Comparison of ENCODE assay signal across 16 mouse cellular contexts in genomic region chr16:49321951-49322350, GRCm38 (mm10).
DNase-seq lines count a peak whose midpoint lies in the region; ATAC-seq and TF ChIP-seq lines count a peak whose summit lies in the region.
"Had no signal": no experiment of that assay in that cellular context is flagged by ENCODE, and none has a peak within 500 bp of the region (broad histone marks: within the 10 kb centered on the region; RNA-seq: fewer than 3 reads in every experiment).

No protein-coding gene starts in this region.

- no peak overlapping the region for H3K4me2 ChIP-seq in forebrain, embryonic 15.5 days (replicated peaks)
- no peak overlapping the region for H3K4me2 ChIP-seq in kidney, embryonic 16.5 days (replicated peaks; ENCODE audit: low read depth, low read length)
- H3K4me2 ChIP-seq: heart, embryonic 12.5 days; limb, embryonic 13.5 days had no signal

- no peak overlapping the region for H3K27ac ChIP-seq in forebrain, embryonic 15.5 days (replicated peaks)
- H3K27ac ChIP-seq in forebrain, embryonic 10.5 days: no peak overlapping the region
- H3K27ac ChIP-seq in layer of hippocampus, adult 2 months: no peak overlapping the region
- no peak overlapping the region for H3K27ac ChIP-seq in kidney, embryonic 16.5 days (ENCODE audit: low read length)
- H3K27ac ChIP-seq: limb, embryonic 13.5 days; macrophage had no signal

- ATAC-seq in forebrain, embryonic 15.5 days (replicated peaks): peak; percentile 44; the same call in 1 of the 2 replicates
- no peak for ATAC-seq in erythroblast, adult 5-6 weeks (replicated peaks; ENCODE audit: low FRiP score, poor library complexity, severe bottlenecking)
- ATAC-seq in kidney, embryonic 16.5 days (ENCODE audit: low FRiP score, low TSS enrichment): no peak

- no peak for TF ChIP-seq POLR2A in brain, embryonic 14.5 days (IDR thresholded peaks at IDR 0.05; ENCODE audit: borderline replicate concordance, extremely low read depth, insufficient read depth, insufficient read length, poor library complexity, severe bottlenecking)

- no peaks in the 10 kb centered on the region for H3K36me3 ChIP-seq in forebrain, embryonic 15.5 days
- H3K36me3 ChIP-seq in forebrain, embryonic 10.5 days (replicated peaks): no peaks in the 10 kb centered on the region
- no peaks in the 10 kb centered on the region for H3K36me3 ChIP-seq in kidney, embryonic 16.5 days (ENCODE audit: insufficient read depth, low read length)
- H3K36me3 ChIP-seq: heart, embryonic 12.5 days; limb, embryonic 13.5 days had no signal

- no peak for DNase-seq in forebrain, embryonic 10.5 days (ENCODE audit: extremely low spot score, low spot score)
- DNase-seq in layer of hippocampus, adult 2 months (ENCODE audit: low spot score in 2 of 2): peak in 1 of 2 experiments; percentile 12
- no peak for DNase-seq in layer of hippocampus, postnatal 36 days
- DNase-seq in 416B (ENCODE audit: low read depth): peak; percentile 23
- DNase-seq in brain, embryonic 14.5 days (ENCODE audit: low read depth): peak; percentile 55
- DNase-seq: adrenal gland, postnatal 25 days; gastrocnemius, postnatal 25 days; kidney, adult 2 months; retina, postnatal 1 day; thymus, adult 2 months had no signal

- no peak overlapping the region for H3K4me3 ChIP-seq in forebrain, embryonic 15.5 days
- H3K4me3 ChIP-seq in forebrain, embryonic 10.5 days: no peak overlapping the region
- no peak overlapping the region for H3K4me3 ChIP-seq in layer of hippocampus, adult 2 months
- no peak overlapping the region for H3K4me3 ChIP-seq in kidney, embryonic 16.5 days (ENCODE audit: low read length)
- H3K4me3 ChIP-seq: heart, embryonic 12.5 days; limb, embryonic 13.5 days had no signal

- peak; percentile 80 for TF ChIP-seq CTCF in layer of hippocampus, adult 2 months (conservative IDR thresholded peaks at IDR 0.05)
- no peak for TF ChIP-seq CTCF in brain, embryonic 14.5 days (IDR thresholded peaks at IDR 0.05; ENCODE audit: borderline replicate concordance, extremely low read depth, insufficient read depth, insufficient read length)

- WGBS in forebrain, embryonic 15.5 days: 97% methylated on average over 1 of the region's 1 CpGs
- 80% methylated on average over 1 of the region's 1 CpGs for WGBS in forebrain, embryonic 10.5 days
- WGBS in kidney, embryonic 16.5 days: 94% methylated on average over 1 of the region's 1 CpGs

- no peaks in the 10 kb centered on the region for H3K4me1 ChIP-seq in forebrain, embryonic 15.5 days
- H3K4me1 ChIP-seq in forebrain, embryonic 10.5 days: no peaks in the 10 kb centered on the region
- no peaks in the 10 kb centered on the region for H3K4me1 ChIP-seq in kidney, embryonic 16.5 days (ENCODE audit: insufficient read depth, low read length)
- H3K4me1 ChIP-seq: heart, embryonic 12.5 days; limb, embryonic 13.5 days had no signal

- no peaks in the 10 kb centered on the region for H3K9me3 ChIP-seq in forebrain, embryonic 15.5 days
- H3K9me3 ChIP-seq in forebrain, embryonic 10.5 days: no peaks in the 10 kb centered on the region
- H3K9me3 ChIP-seq in kidney, embryonic 16.5 days (ENCODE audit: low read length): no peaks in the 10 kb centered on the region; the same call in 1 of the 2 replicates
- H3K9me3 ChIP-seq: heart, embryonic 12.5 days; limb, embryonic 13.5 days had no signal

- H3K9ac ChIP-seq in forebrain, embryonic 15.5 days (replicated peaks): no peak overlapping the region
- H3K9ac ChIP-seq in kidney, embryonic 16.5 days (replicated peaks; ENCODE audit: low read length): no peak overlapping the region
- H3K9ac ChIP-seq: heart, embryonic 12.5 days; limb, embryonic 13.5 days had no signal

- no peaks in the 10 kb centered on the region for H3K27me3 ChIP-seq in forebrain, embryonic 15.5 days
- H3K27me3 ChIP-seq in forebrain, embryonic 10.5 days (ENCODE audit: poor library complexity, severe bottlenecking): no peaks in the 10 kb centered on the region
- H3K27me3 ChIP-seq in kidney, embryonic 16.5 days (ENCODE audit: insufficient read depth, low read length): no peaks in the 10 kb centered on the region
- H3K27me3 ChIP-seq: heart, embryonic 12.5 days; limb, embryonic 13.5 days had no signal

Comparison
In these comparisons a context has a peak if more than half of its experiments do, and no peak if none do; other contexts are left out.
1. DNase-seq: peak in 416B (single experiment) and brain, embryonic 14.5 days (single experiment); none in forebrain, embryonic 10.5 days (single experiment) and layer of hippocampus, postnatal 36 days (0 of 2).